Mouse (Mus musculus): ENCODE measurements at regions not wholly inside any gene's neighbourhood (a gene's known extent, or its start where the extent isn't known, plus 50 kb on each side); places are given as distances from the start of the nearest gene placed in this dataset.

DNA sequence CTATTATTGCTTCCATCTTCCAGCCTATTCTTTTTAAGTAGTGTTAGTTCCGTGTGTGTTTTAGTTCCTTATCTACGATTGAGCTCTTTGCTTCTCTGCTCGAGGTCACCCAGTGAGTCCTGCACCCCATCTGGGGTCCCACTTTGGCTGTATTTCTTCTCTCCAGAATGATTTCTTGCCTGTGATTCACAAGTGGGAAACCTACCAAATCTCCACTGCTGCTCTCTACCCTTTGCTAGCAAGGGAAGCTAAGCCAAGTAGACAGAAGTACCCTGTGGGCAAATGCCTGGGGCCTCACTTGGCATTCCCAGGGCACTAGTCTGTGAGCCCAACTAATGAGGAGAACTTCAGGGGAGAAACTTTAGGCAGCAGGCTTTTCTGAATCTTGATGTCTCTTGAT lies 142.5 kb upstream of the Slc30a5 start:
- Histone ChIP-seq H3K4me2 (ENCODE audit: low read depth) (no peak overlapping the region), H3K36me3 (ENCODE audit: control insufficient read depth, insufficient read depth) (no peaks in the 10 kb centered on the region), H3K27me3 (ENCODE audit: control insufficient read depth, insufficient read depth, insufficient read length) (no peaks in the 10 kb centered on the region), H3K79me2 (ENCODE audit: control insufficient read depth, insufficient read depth) (no peaks in the 10 kb centered on the region), H3K4me3 (no peak overlapping the region), H3ac (ENCODE audit: control insufficient read depth, insufficient read length) (no peak overlapping the region)
- TF ChIP-seq TCF12 (IDR thresholded peaks at IDR 0.05; ENCODE audit: insufficient read depth, poor library complexity, severe bottlenecking) (no peak), REST (IDR thresholded peaks at IDR 0.05; ENCODE audit: insufficient read depth, insufficient read length) (no peak), SRF (IDR thresholded peaks at IDR 0.05; ENCODE audit: control insufficient read depth, insufficient read length, low read depth) (no peak), USF1 (IDR thresholded peaks at IDR 0.05; ENCODE audit: low read depth) (no peak), E2F4 (IDR thresholded peaks at IDR 0.05; ENCODE audit: insufficient read depth) (no peak), MYOD1 (IDR thresholded peaks at IDR 0.05; ENCODE audit: control insufficient read depth in 1 of 3, insufficient read length in 2 of 3, low read depth in 2 of 3) (no peak), TCF3 (IDR thresholded peaks at IDR 0.05; ENCODE audit: insufficient read length, low read depth) (no peak), MAX (IDR thresholded peaks at IDR 0.05; ENCODE audit: low read depth) (no peak), POLR2A (IDR thresholded peaks at IDR 0.05; ENCODE audit: insufficient read length, low read depth) (no peak), MYOG (IDR thresholded peaks at IDR 0.05; ENCODE audit: control insufficient read depth in 1 of 3, insufficient read depth in 1 of 3, insufficient read length in 2 of 3, low read depth in 2 of 3) (no peak), POLR2AphosphoS2 (IDR thresholded peaks at IDR 0.05; ENCODE audit: insufficient read length, low read depth) (no peak), CEBPB (IDR thresholded peaks at IDR 0.05; ENCODE audit: insufficient read depth, poor library complexity, severe bottlenecking) (no peak)

DNA sequence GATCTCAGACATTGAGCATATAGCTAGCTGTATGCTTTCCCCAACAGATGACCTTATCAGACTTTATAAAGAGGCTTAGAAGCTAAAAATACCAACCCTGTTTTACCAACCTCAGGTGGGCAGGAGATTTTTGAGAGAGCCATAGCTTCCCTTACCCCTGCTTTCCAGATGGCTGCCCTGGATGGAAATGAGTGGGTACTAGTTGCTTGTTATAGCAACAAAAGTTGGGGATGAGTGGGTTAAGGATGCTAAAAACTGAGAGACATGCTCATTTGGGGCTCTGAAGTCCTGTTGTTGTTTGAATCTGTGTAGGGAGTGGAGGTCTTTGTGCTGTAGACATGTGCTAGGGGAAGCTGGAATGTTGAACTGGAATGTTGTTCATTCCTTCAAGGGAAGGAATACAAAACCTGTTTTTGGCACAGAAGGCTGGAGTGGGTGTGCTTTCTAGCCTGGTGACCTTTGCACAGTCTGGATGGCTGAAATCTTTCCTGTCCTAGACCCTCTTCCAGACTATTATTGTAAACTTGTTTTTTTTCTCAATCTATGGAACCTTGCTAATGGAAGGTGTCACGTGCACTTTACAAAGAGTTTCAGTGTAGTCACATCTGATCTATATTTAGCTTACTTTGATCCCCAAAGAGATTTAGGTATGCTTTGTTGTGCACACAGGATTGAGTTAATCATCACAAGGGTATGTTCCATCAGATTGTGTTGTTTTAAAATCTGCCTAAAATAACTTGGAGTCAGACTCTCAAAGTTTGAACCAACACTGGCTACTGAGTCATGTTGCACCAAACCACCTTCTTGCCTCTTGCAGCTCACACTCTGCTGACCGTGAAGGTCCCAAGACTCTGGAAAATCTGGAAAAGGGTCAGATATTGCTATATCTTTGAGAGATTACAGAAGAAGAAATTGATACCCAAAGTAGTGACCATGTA lies 138.1 kb upstream of the Slc30a5 start:
- H3K4me3 ChIP-seq: no peak overlapping the region
- no peaks in the 10 kb centered on the region for H3K79me2 ChIP-seq (ENCODE audit: control insufficient read depth, insufficient read depth)
- H3K36me3 ChIP-seq (ENCODE audit: control insufficient read depth, insufficient read depth): no peaks in the 10 kb centered on the region

DNA sequence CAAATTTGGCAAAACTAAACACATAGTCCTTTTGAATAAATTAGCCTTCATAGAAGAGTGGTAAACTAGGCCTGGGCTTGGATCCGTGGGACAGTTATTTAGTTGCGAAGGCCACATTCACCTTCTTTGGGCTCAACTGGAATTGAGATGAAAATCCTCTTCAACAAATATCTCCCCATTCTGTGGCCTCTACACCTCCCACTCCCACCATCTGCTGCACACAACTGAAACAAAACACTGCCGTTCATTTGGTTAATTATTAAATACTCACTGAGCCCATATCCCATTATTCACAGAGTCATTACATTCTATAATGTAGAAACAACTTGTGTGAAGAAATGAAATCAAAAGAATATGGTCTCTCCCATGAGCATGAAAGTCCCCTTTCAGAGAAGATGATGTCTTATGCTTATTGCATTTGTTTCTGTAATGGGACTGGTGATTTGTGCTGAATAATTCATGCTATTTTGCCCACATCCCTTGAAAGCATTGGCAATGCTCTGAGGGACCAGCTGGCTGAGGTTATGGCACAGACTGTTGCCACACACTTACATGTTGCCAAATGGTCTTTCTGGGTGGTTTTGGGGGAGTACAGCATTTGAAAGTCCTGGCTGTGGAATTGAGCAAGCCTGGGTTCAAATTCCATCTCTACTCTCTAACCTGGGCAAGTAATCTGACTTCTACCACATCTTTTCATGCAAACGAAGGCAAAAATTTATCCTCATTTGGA lies 129.7 kb upstream of the Slc30a5 start:
- no peaks in the 10 kb centered on the region for H3K27me3 ChIP-seq (ENCODE audit: control insufficient read depth, insufficient read depth, insufficient read length)
- no peak for TF ChIP-seq USF1 (IDR thresholded peaks at IDR 0.05; ENCODE audit: low read depth)
- 0 out of 2 replicates have a peak, but pooled peaks have one; percentile 12 for TF ChIP-seq CEBPB (IDR thresholded peaks at IDR 0.05; ENCODE audit: insufficient read depth, poor library complexity, severe bottlenecking)
- no peak overlapping the region for H3K4me2 ChIP-seq (ENCODE audit: low read depth)
- no peaks in the 10 kb centered on the region for H3K36me3 ChIP-seq (ENCODE audit: control insufficient read depth, insufficient read depth)
- H3K4me3 ChIP-seq: no peak overlapping the region
- no peak overlapping the region for H3ac ChIP-seq (ENCODE audit: control insufficient read depth, insufficient read length)
- no peaks in the 10 kb centered on the region for H3K79me2 ChIP-seq (ENCODE audit: control insufficient read depth, insufficient read depth)

More for the DNA sequence above, 138.1 kb upstream of the Slc30a5 start:
- TF ChIP-seq USF1 (IDR thresholded peaks at IDR 0.05; ENCODE audit: low read depth) (no peak), REST (IDR thresholded peaks at IDR 0.05; ENCODE audit: insufficient read depth, insufficient read length) (no peak), MAX (IDR thresholded peaks at IDR 0.05; ENCODE audit: low read depth) (no peak), MYOD1 (IDR thresholded peaks at IDR 0.05; ENCODE audit: control insufficient read depth in 1 of 3, insufficient read length in 2 of 3, low read depth in 2 of 3) (no peak), SRF (IDR thresholded peaks at IDR 0.05; ENCODE audit: control insufficient read depth, insufficient read length, low read depth) (no peak), E2F4 (IDR thresholded peaks at IDR 0.05; ENCODE audit: insufficient read depth) (no peak), CEBPB (IDR thresholded peaks at IDR 0.05; ENCODE audit: insufficient read depth, poor library complexity, severe bottlenecking) (no peak), MYOG (IDR thresholded peaks at IDR 0.05; ENCODE audit: control insufficient read depth in 1 of 3, insufficient read depth in 1 of 3, insufficient read length in 2 of 3, low read depth in 2 of 3) (no peak), TCF12 (IDR thresholded peaks at IDR 0.05; ENCODE audit: insufficient read depth, poor library complexity, severe bottlenecking) (no peak), POLR2AphosphoS2 (IDR thresholded peaks at IDR 0.05; ENCODE audit: insufficient read length, low read depth) (no peak)
- H3ac ChIP-seq (ENCODE audit: control insufficient read depth, insufficient read length): no peak overlapping the region
- H3K4me2 ChIP-seq (ENCODE audit: low read depth): no peak overlapping the region
- no peaks in the 10 kb centered on the region for H3K27me3 ChIP-seq (ENCODE audit: control insufficient read depth, insufficient read depth, insufficient read length)

DNA sequence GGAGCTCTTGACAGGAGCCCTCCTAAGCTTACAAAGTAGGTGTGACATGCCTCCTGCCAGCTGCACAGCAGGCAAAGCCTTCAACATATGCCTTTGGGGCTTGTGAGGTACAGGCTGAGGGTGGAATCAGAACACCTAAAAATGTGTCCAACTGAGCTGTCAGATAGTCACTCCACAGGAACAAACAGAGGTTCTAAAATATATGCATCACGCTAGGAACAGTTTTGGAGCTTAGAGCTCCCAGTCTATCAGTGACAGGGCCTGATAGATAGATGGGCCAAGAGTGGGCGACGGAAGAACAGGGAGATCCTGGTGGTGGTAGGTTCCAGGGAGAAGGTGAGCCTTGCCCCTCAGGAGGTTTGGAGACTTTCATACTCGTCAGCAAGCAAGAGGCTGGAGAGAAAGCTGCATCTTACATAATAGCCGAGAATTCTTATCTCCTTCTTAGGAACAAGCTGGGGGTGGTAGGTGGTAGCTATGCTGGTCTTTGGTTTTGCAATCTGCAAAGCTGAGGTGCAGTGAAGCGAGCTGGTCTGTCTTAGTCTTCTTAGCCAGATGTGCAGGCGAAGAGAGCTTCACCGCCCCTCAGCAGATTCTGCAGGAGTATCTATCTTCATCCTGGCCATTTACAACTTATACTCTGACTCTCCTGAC lies 121.5 kb upstream of the Slc30a5 start:
- TF ChIP-seq MAX (IDR thresholded peaks at IDR 0.05; ENCODE audit: low read depth) (no peak), E2F4 (IDR thresholded peaks at IDR 0.05; ENCODE audit: insufficient read depth) (no peak)
- Histone ChIP-seq H3K79me2 (ENCODE audit: control insufficient read depth, insufficient read depth) (no peaks in the 10 kb centered on the region), H3K27me3 (ENCODE audit: control insufficient read depth, insufficient read depth, insufficient read length) (no peaks in the 10 kb centered on the region), H3ac (ENCODE audit: control insufficient read depth, insufficient read length) (no peak overlapping the region), H3K36me3 (ENCODE audit: control insufficient read depth, insufficient read depth) (no peaks in the 10 kb centered on the region), H3K4me2 (ENCODE audit: low read depth) (no peak overlapping the region), H3K4me3 (no peak overlapping the region)

DNA sequence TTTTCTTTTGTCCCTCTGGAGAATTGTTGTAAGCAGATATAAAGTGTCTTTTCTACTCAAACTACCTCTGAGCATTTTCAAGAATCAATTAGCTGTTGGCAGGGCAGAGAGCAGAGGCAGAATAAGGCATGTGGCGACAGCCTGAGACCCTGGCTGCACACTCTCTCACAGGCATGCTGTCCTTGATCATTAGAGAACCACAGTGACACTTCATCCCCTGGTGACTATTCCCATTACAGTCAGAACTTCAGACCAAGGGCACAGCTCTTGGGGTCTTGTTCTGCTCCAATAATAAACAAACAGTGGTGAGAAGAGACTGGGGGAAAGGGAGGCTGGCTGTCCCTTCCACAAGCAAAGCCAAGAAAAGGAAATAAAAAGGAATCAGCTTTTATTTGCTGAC lies 120.9 kb upstream of the Slc30a5 start:
- Histone ChIP-seq H3K4me3 (no peak overlapping the region), H3ac (ENCODE audit: control insufficient read depth, insufficient read length) (no peak overlapping the region), H3K79me2 (ENCODE audit: control insufficient read depth, insufficient read depth) (no peaks in the 10 kb centered on the region), H3K4me2 (ENCODE audit: low read depth) (no peak overlapping the region), H3K27me3 (ENCODE audit: control insufficient read depth, insufficient read depth, insufficient read length) (no peaks in the 10 kb centered on the region), H3K36me3 (ENCODE audit: control insufficient read depth, insufficient read depth) (no peaks in the 10 kb centered on the region)
- no peak for TF ChIP-seq CEBPB (IDR thresholded peaks at IDR 0.05; ENCODE audit: insufficient read depth, poor library complexity, severe bottlenecking)
- TF ChIP-seq MYOG (IDR thresholded peaks at IDR 0.05; ENCODE audit: control insufficient read depth in 1 of 3, insufficient read depth in 1 of 3, insufficient read length in 2 of 3, low read depth in 2 of 3): no peak
- TF ChIP-seq SRF (IDR thresholded peaks at IDR 0.05; ENCODE audit: control insufficient read depth, insufficient read length, low read depth): no peak
- TF ChIP-seq POLR2AphosphoS2 (IDR thresholded peaks at IDR 0.05; ENCODE audit: insufficient read length, low read depth): no peak
- no peak for TF ChIP-seq MYOD1 (IDR thresholded peaks at IDR 0.05; ENCODE audit: control insufficient read depth in 1 of 3, insufficient read length in 2 of 3, low read depth in 2 of 3)
- no peak for TF ChIP-seq POLR2A (IDR thresholded peaks at IDR 0.05; ENCODE audit: insufficient read length, low read depth)
- no peak for TF ChIP-seq E2F4 (IDR thresholded peaks at IDR 0.05; ENCODE audit: insufficient read depth)
- no peak for TF ChIP-seq TCF3 (IDR thresholded peaks at IDR 0.05; ENCODE audit: insufficient read length, low read depth)
- no peak for TF ChIP-seq MAX (IDR thresholded peaks at IDR 0.05; ENCODE audit: low read depth)
